Mouse (Mus musculus): ENCODE results near the gene Syt1. TPM values are rescaled to one million over a fixed set of nuclear protein-coding genes. Genes with fewer than 3 reads are reported as not detected.

Syt1 gene
- polyA plus RNA-seq, 1 experiment, result 0.67 TPM

DNA sequence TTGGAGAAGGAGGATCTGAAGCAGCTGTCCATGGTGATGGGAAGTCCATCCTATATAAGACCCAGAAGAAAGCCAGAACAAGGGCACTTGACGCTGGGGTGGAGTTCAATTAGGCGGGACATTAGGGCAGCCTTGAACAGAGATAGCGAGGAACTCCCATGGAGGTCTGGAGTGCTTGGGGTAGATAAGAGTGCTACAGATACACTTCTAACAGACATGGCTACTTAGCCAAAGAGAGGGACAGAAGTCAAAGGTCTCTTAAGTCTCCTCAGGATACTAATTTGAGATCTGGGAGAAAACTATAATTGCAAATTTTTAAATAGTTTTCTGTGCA, 428.4 kb downstream of the Syt1 start:
- Histone ChIP-seq H3K4me1 (ENCODE audit: control insufficient read depth, insufficient read depth, insufficient read length, low read length) (no peaks in the 10 kb centered on the region), H3K27ac (ENCODE audit: insufficient read depth, low read depth, low read length) (no peak overlapping the region), H3K27me3 (ENCODE audit: control insufficient read depth, insufficient read depth, low read length) (no peaks in the 10 kb centered on the region), H3K36me3 (ENCODE audit: control insufficient read depth, insufficient read depth, low read length) (no peaks in the 10 kb centered on the region), H3K4me3 (ENCODE audit: low read depth, low read length) (no peak overlapping the region)
- TF ChIP-seq CTCF (IDR thresholded peaks at IDR 0.05; ENCODE audit: extremely low read depth, insufficient read length, insufficient replicate concordance, low read depth, low read length), result no peak
- no peak for TF ChIP-seq POLR2A (IDR thresholded peaks at IDR 0.05; ENCODE audit: low read depth, low read length)
- 69% methylated on average over 3 of the region's 3 CpGs for WGBS

DNA sequence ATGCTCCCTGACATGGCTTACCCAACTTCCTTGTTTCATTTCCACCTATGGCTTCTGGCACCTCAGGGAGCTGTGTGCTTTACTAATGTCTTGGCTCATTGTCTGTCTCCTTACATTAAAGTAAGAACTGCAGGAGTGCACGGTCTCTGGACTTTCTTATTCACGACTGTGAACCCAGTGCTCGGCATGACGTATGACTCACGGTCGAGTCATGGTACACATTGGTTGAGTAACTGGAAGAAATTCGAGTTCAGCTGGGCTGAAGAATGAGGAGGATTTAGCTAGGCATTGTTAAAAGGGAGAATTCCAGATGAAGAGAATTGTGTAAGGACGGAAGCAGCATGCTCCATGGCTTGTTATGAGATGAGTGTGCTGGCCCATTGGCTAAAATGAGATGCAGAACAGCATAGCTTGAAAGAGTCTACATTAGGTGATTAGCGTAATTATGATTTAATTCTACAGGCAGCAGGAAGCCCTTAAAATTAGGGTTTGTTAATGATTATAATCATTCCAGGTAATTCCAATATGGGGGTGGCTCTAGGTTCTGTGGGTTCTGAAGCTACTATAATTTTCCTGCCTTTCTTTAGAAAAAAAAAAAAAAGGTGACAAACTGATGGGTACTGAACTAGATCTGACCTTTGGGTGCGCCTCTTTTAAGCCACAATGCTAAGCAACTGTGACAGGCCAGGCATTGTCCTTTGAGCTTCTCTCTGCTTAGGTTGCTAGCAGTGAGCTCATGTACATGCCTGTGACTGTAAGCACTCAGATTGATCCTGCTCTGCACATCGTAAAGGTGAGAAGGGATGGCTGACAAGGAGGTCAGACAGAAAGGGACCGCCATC, 429.0 kb downstream of the Syt1 start:
- WGBS, result 67% methylated on average over 12 of the region's 12 CpGs
- H3K27ac ChIP-seq (ENCODE audit: insufficient read depth, low read depth, low read length), result no peak overlapping the region
- no peak overlapping the region for H3K4me3 ChIP-seq (ENCODE audit: low read depth, low read length)
- H3K36me3 ChIP-seq (ENCODE audit: control insufficient read depth, insufficient read depth, low read length), result no peaks in the 10 kb centered on the region
- no peaks in the 10 kb centered on the region for H3K27me3 ChIP-seq (ENCODE audit: control insufficient read depth, insufficient read depth, low read length)
- H3K4me1 ChIP-seq (ENCODE audit: control insufficient read depth, insufficient read depth, insufficient read length, low read length), result no peaks in the 10 kb centered on the region
- TF ChIP-seq POLR2A (IDR thresholded peaks at IDR 0.05; ENCODE audit: low read depth, low read length) (no peak), CTCF (IDR thresholded peaks at IDR 0.05; ENCODE audit: extremely low read depth, insufficient read length, insufficient replicate concordance, low read depth, low read length) (no peak)

DNA sequence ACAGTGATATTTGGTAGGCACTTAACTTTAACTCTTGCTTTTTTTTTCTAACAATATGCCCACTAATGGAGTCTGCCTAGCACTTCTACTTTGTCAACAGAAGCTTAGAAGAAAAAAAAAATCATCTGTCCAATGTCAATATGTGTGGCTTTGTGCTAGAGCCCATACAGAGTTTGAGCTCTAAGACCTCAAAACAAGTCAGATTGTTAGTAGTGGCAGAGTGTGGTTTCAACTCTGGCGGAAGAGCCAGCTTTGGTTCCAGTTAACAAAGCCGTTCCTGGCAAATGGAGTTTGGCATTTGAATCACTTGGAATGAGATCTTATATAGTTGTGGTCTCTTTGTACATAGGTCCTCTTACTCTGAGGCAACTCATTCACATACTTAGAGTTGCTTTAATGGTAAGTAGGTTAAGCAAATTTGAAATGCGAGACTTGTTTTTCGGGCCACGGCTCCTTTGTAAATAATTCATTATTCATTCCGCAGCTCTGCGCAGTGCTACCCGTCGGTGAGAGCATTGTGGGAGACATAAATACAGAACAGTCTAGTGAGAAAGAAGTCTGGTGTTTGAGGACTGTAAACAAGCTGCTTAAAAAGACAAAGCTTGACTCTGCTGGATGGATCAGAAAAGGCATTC, 429.9 kb downstream of the Syt1 start:
- no peak for TF ChIP-seq POLR2A (IDR thresholded peaks at IDR 0.05; ENCODE audit: low read depth, low read length)
- no peak overlapping the region for H3K4me3 ChIP-seq (ENCODE audit: low read depth, low read length)
- H3K36me3 ChIP-seq (ENCODE audit: control insufficient read depth, insufficient read depth, low read length), result no peaks in the 10 kb centered on the region
- H3K27me3 ChIP-seq (ENCODE audit: control insufficient read depth, insufficient read depth, low read length), result no peaks in the 10 kb centered on the region
- 72% methylated on average over 9 of the region's 9 CpGs for WGBS
- H3K4me1 ChIP-seq (ENCODE audit: control insufficient read depth, insufficient read depth, insufficient read length, low read length), result no peaks in the 10 kb centered on the region
- no peak overlapping the region for H3K27ac ChIP-seq (ENCODE audit: insufficient read depth, low read depth, low read length)

DNA sequence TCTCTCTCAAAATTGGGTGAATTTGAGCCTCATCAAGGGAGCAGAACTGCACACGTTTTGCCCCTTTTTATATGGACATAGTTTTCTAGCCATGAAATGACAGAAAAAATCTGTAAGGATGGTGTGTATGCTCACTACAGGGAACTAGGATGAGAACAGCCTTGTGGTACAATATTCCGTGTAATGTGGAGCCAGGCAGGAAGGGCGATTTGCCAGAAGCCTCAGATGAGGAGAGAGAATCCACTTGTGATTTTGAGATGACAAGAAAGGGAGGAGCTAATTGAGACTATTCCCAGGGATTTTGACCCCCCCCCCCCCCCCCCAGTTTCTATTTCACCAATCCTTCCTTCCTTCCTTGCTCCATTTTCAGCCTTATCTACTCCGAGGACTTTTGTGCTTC, 431.4 kb downstream of the Syt1 start:
- no peaks in the 10 kb centered on the region for H3K27me3 ChIP-seq (ENCODE audit: control insufficient read depth, insufficient read depth, low read length)
- TF ChIP-seq CTCF (IDR thresholded peaks at IDR 0.05; ENCODE audit: extremely low read depth, insufficient read length, insufficient replicate concordance, low read depth, low read length) (no peak), POLR2A (IDR thresholded peaks at IDR 0.05; ENCODE audit: low read depth, low read length) (no peak)
- H3K4me1 ChIP-seq (ENCODE audit: control insufficient read depth, insufficient read depth, insufficient read length, low read length), result no peaks in the 10 kb centered on the region
- H3K36me3 ChIP-seq (ENCODE audit: control insufficient read depth, insufficient read depth, low read length), result no peaks in the 10 kb centered on the region
- 64% methylated on average over 4 of the region's 4 CpGs for WGBS
- no peak overlapping the region for H3K4me3 ChIP-seq (ENCODE audit: low read depth, low read length)
- H3K27ac ChIP-seq (ENCODE audit: insufficient read depth, low read depth, low read length), result no peak overlapping the region

DNA sequence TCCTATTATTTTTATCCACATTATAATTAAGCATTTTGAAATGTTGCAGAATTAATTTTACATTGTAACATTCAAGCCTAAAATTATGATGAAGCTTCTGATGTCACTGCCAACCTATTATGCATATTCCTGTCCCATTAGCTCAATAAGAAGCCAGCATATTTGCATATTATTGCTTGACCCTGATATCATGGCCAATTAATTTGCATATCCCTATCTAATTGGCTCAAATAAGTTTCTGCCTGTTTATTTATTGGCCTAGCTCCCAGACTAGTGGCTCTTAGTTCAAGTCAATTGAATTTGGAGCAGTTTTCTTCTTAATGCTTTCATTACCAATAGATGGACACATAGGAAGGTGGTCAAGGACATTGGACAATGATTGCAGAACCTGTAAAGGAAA, 433.2 kb downstream of the Syt1 start:
- Histone ChIP-seq H3K27me3 (ENCODE audit: control insufficient read depth, insufficient read depth, low read length) (no peaks in the 10 kb centered on the region), H3K4me1 (ENCODE audit: control insufficient read depth, insufficient read depth, insufficient read length, low read length) (no peaks in the 10 kb centered on the region), H3K36me3 (ENCODE audit: control insufficient read depth, insufficient read depth, low read length) (no peaks in the 10 kb centered on the region), H3K4me3 (ENCODE audit: low read depth, low read length) (no peak overlapping the region), H3K27ac (ENCODE audit: insufficient read depth, low read depth, low read length) (no peak overlapping the region)
- TF ChIP-seq POLR2A (IDR thresholded peaks at IDR 0.05; ENCODE audit: low read depth, low read length), result no peak
- TF ChIP-seq CTCF (IDR thresholded peaks at IDR 0.05; ENCODE audit: extremely low read depth, insufficient read length, insufficient replicate concordance, low read depth, low read length), result no peak

DNA sequence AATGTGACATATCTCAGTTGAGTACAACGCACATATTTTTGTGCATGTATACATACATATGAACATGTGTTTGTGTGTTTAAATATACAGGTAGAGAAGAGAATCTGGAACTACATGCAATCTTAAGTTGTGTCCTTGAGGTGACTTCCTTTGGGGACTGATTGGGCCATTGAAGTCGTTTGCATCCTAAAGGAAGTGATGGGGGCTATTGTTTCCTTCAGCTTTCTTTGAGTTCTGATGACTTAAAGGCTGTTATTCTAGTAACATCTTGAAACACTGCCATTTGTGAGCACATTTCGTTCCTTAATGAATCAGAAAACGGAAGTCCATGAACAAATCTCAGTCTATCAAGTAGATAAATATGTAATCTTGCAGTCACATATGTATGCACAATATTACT, 438.0 kb downstream of the Syt1 start:
- 69% methylated on average over 4 of the region's 4 CpGs for WGBS
- no peaks in the 10 kb centered on the region for H3K27me3 ChIP-seq (ENCODE audit: control insufficient read depth, insufficient read depth, low read length)
- no peaks in the 10 kb centered on the region for H3K4me1 ChIP-seq (ENCODE audit: control insufficient read depth, insufficient read depth, insufficient read length, low read length)
- no peak overlapping the region for H3K4me3 ChIP-seq (ENCODE audit: low read depth, low read length)
- H3K27ac ChIP-seq (ENCODE audit: insufficient read depth, low read depth, low read length), result no peak overlapping the region
- TF ChIP-seq POLR2A (IDR thresholded peaks at IDR 0.05; ENCODE audit: low read depth, low read length) (no peak), CTCF (IDR thresholded peaks at IDR 0.05; ENCODE audit: extremely low read depth, insufficient read length, insufficient replicate concordance, low read depth, low read length) (no peak)
- no peaks in the 10 kb centered on the region for H3K36me3 ChIP-seq (ENCODE audit: control insufficient read depth, insufficient read depth, low read length)

DNA sequence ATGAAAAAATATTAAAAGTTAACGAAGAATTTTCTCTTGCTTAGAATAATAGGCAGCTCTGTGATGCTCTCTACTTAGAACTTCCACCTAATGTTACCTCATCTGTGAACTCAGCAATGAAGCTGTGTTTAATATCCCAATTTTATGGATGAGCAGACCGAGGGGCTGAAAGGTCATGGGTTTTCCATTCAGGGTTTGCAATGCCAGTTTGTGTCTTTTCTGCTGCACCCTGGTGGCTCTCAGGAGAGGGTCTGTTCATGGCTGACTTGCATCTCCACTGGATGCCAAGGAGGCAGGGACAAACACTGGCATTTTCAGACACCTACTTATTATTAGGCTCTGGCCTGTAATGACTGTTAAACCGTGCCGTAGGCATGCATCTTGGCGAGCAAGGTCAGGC, 439.7 kb downstream of the Syt1 start:
- no peak for TF ChIP-seq POLR2A (IDR thresholded peaks at IDR 0.05; ENCODE audit: low read depth, low read length)
- no peak for TF ChIP-seq CTCF (IDR thresholded peaks at IDR 0.05; ENCODE audit: extremely low read depth, insufficient read length, insufficient replicate concordance, low read depth, low read length)
- H3K36me3 ChIP-seq (ENCODE audit: control insufficient read depth, insufficient read depth, low read length), result no peaks in the 10 kb centered on the region
- no peaks in the 10 kb centered on the region for H3K27me3 ChIP-seq (ENCODE audit: control insufficient read depth, insufficient read depth, low read length)
- H3K4me3 ChIP-seq (ENCODE audit: low read depth, low read length), result no peak overlapping the region
- H3K4me1 ChIP-seq (ENCODE audit: control insufficient read depth, insufficient read depth, insufficient read length, low read length), result no peaks in the 10 kb centered on the region
- H3K27ac ChIP-seq (ENCODE audit: insufficient read depth, low read depth, low read length), result no peak overlapping the region
- WGBS, result 85% methylated on average over 5 of the region's 5 CpGs
